Mouse (Mus musculus) urinary bladder, postnatal 10 days (tissue): Measurements from ENCODE around the gene Tas1r3.

Source experiments
- DNase-seq: peaks from one replicate; pipeline ENCODE4 v3.0.0; 2022; ENCODE audit warnings: low spot score

Tas1r3 gene

GRCm38 (mm10) chr4:155841003-155841454, 22.1 kb downstream of the Tas1r3 start:
- DNase-seq, result peak; percentile 9

DNA sequence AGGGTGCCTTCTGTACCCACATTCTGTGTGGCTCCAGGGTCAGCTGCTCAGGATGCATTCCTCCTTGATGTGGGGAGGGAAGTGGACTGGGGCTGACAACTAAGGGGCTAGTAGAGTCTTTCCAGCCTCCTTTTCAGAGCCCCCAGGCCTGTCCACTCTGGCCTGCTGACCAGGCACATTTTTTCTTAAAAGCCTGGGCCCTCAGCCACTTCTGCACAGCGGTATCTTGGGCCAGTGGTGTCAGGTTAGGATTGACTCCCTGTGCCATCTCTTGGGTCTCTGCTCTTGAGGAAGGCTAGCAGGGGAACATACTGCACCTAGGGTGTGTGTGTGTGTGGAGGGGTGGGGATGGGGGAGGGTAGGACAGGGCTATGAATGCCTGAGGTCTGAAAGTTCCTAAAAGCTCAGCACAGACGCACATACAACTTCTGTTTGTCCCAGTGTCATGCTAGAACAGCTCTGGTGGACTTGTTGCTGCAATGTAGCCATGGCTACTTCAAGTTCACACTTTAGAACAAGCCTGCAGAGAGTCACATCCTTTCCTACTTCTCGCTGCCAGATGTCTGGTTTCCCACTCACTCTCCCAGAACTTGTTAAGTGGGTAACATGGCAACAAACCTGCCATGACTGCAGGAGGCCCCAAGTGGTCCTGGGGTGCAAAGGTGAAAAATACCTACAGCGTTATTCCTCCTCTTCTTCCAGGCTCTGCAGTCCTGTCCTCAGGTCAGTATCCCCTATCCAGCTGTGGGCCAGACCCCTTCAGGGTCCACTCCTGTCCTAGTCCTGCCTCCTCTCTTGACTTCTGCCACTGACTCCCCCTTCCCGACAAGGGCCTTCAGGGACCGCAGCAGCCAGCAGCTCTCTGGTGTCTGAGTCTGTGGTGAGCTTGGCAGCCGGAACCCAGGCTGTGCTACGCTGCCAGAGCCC, 22.8 kb downstream of the Tas1r3 start:
- DNase-seq, result peak; percentile 3

GRCm38 (mm10) chr4:155839483-155839910, 23.7 kb downstream of the Tas1r3 start, which contains the start of gene Mxra8:
Mxra8 (plus strand) TSS chr4:155839680.
- DNase-seq, result no peak

DNA sequence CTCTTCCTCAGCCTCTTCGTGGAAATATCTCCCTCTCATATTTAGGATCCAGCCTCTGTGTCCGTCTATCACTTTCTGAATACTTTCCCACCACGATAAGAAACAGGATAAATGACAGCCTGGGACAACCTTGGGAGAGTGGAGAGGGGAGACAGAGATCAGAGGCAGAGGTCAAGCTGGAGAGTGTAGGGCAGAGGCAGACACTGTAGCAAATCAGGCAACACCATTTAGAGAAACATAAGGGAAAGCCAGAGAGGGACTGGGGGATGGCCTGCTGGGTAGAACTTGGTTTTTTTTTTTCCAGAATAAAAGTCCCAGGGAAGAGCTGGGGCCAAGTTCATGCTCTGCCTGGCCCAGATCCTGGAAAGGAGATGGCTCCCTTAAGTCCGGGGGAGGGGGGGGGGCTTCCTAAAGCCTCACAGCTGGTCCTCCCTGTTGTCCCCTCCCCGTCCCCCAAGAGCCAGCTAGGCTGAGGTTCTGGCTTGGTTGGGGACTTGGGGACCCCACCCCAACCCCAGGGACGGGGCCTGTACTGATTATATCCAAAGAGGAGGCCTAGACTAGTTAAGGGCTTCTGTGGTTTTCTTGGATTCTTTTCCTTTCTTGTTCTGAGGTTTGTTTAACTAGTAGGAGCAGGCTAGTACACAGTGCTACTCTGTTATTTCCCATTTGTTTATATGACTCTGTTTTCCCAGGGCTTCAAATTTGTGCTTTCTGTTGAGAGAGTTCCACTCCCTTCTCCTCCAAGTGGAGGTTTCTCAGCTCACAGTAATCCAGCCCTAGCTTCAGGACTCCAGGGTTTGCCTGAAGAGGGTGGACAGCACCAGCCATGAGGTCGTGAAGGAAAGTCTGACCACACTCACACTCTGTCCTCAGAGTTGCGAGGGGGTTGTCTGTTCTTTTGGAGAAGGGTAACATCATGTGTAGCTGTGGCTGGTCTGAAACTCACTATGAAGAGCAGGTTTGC, 24.7 kb downstream of the Tas1r3 start:
- DNase-seq, result no peak

DNA sequence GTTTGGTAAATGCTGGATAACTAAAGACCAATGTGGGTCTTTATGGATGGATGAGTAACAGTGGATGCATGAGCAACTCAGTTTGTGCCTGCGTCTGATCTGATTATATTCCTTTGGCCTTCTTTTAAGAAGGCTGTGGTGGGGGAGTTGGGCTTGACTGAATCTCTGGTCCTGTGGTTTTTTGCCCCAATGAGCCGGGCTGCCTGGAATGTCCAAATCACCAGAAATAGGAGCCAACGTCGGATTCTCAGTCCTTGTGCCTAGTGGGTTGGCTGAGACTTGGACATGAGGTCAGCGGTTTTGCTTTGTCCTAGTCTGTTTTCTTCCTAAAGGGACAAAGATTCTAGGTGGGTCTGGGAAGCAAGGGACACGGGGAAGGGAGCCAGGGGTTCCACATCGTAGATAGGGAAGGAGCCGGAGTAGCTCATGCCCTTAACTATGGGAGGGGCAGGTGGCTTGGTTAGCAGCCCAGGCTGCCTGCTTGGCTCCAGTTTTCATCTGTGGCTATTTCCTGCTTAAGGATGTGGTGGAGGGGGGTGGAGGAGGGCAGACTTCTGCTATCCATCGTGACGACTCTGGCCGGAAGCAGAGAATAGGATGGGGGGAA, 25.7 kb downstream of the Tas1r3 start:
- no peak for DNase-seq

GRCm38 (mm10) chr4:155833836-155834235, 29.3 kb downstream of the Tas1r3 start:
- no peak for DNase-seq

GRCm38 (mm10) chr4:155833234-155833633, 29.9 kb downstream of the Tas1r3 start:
- no peak for DNase-seq

- DNase-seq, result no peak
Observed at GRCm38 (mm10) chr4:155832321-155832720, 30.8 kb downstream of the Tas1r3 start.

GRCm38 (mm10) chr4:155831831-155832230, 31.3 kb downstream of the Tas1r3 start:
- no peak for DNase-seq

- peak; percentile 87 for DNase-seq
Observed at GRCm38 (mm10) chr4:155831205-155831766, 31.9 kb downstream of the Tas1r3 start, which contains the start of gene Aurkaip1. Aurkaip1 (plus strand) TSS chr4:155831272.

DNA sequence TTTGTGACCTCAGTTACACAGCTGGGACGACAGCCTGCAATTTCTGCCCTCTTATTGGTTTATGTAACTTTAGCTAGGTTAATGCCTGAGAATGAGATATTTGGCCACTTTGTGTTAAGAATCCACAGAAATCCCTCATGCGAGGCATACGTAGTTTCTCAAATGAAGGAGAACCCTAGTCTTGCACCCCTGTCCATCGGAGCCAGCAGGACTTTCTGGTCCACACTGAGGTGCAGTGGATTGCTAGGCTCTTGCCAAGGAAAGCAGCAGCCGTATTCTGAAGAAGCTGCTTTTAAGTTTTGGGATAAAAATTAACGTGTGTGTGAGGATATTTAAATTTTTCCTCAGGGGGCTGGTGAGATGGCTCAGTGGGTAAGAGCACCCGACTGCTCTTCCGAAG, 32.6 kb downstream of the Tas1r3 start:
- no peak for DNase-seq

GRCm38 (mm10) chr4:155829866-155830265, 33.3 kb downstream of the Tas1r3 start:
- no peak for DNase-seq

GRCm38 (mm10) chr4:155823443-155823842, 39.7 kb downstream of the Tas1r3 start:
- no peak for DNase-seq

- no peak for DNase-seq
Observed at GRCm38 (mm10) chr4:155821025-155821424, 42.1 kb downstream of the Tas1r3 start.

DNA sequence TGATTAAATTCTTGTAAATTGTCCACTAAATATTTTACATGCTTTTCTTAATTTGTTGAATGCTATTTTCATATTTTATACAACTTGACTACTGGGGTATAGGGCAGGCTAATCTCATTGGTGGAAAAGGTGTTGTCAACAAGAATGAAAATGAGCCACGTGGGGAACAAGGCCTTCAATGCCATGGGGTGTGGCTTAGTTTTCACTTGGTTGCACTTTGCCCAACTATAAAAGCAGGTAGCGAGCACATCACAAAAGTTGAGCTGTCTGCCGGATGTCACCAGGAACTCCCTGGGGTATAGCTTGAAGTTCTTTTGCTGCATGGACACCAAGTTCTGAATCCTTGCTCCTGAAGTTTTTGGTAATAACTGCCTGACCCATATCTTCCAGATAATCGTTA, 45.6 kb downstream of the Tas1r3 start:
- no peak for DNase-seq

DNA sequence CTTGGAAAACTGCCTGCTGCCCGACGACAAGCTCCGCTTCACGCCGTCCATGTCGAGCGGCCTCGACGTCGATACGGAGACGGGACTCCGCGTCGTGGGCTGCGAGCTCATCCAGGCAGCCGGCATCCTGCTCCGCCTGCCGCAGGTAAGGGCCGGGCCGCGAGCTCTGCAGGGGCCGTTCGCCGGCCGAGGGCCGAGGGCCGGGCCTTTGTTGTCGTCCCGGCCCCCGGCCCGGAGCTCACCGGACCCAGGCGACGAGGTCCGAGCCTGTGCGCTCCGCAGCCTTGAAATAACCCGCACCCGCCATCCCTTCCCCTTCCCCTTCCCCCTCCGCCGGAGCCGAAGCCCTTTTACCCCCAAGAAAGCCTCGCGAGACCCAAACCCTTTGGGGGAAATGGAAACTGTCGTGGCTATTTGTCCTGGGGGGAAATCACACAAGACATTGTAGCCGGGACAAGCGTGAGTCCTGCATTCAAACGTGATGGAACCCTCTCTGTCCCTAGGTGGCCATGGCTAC, 50.4 kb downstream of the Tas1r3 start:
- no peak for DNase-seq

GRCm38 (mm10) chr4:155811929-155812664, 51.1 kb downstream of the Tas1r3 start, which contains the start of gene Ccnl2:
Ccnl2 (plus strand) TSS chr4:155812489.
- peak; percentile 82 for DNase-seq
